Mouse (Mus musculus): ENCODE measurements around the gene Abca7. TPM values are rescaled to one million over a fixed set of nuclear protein-coding genes. Genes with fewer than 3 reads are reported as not detected.

Gene Abca7
- total RNA-seq, 2 experiments from 2014 or later: 7.2 to 8.1 TPM

DNA sequence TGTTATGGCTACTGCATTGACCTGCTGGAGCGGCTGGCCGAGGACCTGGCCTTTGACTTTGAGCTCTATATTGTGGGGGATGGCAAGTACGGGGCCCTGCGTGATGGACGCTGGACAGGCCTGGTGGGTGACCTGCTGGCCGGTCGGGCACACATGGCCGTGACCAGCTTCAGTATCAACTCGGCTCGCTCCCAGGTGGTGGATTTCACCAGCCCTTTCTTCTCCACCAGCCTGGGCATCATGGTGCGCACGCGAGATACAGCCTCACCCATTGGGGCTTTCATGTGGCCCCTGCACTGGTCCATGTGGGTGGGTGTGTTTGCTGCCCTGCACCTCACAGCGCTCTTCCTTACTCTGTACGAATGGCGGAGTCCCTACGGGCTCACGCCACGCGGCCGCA is 22.2 kb upstream of the Abca7 start:
- intact Hi-C loops (cut with DNase I): no loop called here
- DNase-seq: no peak

DNA sequence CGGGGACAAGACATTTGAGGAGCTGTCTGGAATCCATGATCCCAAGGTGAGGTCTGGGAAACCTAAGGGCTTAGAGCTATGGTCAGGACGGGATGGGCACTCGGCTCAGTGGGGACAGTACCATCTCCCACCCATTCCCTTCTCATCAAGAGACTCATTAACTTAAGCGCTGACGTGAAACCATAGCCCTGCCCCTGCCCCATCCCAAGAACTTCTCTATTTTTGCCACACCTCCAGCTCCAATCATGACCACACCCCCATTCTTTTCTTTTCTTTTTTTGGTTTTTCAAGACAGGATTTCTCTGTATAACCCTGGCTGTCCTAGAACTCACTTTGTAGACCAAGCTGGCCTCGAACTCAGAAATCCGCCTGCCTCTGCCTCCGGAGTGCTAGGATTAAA is 21.6 kb upstream of the Abca7 start:
- no peak for DNase-seq
- intact Hi-C loops (cut with DNase I): no loop called here

DNA sequence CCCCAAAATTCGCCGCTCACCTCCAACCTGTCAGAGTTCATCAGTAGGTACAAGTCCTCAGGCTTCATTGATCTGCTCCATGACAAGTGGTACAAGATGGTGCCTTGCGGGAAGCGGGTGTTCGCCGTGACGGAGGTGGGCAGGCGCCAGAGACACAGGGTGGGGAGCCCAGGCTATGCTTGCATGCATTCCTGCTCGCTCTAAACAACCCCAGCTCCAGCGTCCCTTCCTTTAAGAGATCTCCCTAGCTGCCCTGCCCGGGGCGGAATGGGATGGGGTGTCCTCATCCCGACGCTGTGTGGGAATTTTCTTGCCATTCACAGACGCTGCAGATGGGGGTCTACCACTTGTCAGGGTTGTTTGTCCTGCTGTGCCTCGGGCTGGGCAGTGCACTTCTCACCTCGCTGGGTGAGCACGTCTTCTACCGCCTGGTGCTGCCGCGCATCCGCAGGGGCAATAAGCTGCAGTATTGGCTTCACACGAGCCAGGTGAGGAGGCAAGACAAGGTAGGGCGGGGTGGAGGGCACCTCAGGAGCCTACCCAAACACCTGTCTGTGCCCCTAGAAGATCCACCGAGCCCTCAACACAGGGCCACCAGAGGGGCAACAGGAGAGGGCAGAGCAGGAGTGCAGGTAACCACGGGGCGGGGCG is 20.1 kb upstream of the Abca7 start:
- intact Hi-C loops (cut with DNase I): no loop called here
- no peak for DNase-seq

DNA sequence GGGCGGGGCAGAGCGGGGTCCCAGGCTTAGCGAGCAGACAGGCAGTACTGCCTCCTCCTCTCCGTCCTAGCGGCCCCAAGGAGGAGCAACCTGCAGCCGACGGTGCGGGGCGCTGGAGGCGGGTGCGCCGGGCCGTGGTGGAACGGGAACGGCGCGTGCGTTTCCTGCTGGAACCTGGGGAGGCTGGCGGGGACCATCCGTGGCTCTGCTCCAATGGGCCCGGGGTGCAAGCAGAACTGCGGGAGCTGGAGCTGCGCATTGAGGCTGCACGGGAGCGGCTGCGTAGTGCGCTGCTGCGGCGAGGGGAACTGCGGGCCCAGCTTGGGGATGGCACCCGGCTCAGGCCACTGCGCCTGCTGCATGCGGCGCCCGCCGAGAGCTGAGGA is 19.6 kb upstream of the Abca7 start:
- intact Hi-C loops (cut with DNase I): no loop called here
- no peak for DNase-seq

DNA sequence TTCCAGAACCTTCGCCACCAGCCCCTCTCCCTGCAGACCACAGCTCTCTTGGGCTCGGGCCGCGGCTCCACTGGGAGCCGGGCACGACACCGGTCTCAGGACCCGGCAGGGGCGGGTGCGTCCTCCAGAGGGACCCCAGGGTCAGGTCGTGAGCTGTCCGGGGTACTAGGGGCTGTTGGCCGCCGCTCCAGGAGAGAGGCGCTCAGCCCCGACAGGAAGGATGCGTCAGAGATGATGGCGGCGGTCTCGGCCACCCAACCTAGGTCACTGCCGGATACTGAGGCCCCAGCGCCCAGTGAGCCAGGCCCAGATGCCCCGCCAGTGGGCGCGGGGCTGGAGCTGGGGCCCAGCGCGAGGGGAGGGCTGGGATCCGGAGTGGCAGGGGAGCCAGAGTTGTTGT is 19.0 kb upstream of the Abca7 start:
- DNase-seq: no peak
- intact Hi-C loops (cut with DNase I): no loop called here

DNA sequence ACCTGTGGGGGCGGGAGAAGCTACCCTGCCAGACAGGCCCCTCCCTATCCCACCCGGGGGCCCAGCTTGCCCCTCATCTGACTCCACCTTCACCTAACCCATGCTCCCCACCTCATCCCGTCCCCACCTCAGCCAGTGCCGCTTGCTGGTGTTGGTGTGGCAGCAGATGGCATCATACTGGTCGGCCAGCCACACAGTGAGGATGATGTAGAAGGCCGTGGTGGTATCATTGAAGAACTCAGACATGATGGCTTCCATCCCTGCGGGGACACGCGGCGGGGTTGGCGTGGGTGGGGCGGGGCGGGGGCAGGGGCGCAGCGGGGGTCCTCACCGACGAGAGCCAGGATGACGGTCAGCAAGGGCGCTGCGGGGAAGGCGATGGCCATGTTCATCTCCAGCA is 18.2 kb upstream of the Abca7 start:
- DNase-seq: no peak
- intact Hi-C loops (cut with DNase I): no loop called here

DNA sequence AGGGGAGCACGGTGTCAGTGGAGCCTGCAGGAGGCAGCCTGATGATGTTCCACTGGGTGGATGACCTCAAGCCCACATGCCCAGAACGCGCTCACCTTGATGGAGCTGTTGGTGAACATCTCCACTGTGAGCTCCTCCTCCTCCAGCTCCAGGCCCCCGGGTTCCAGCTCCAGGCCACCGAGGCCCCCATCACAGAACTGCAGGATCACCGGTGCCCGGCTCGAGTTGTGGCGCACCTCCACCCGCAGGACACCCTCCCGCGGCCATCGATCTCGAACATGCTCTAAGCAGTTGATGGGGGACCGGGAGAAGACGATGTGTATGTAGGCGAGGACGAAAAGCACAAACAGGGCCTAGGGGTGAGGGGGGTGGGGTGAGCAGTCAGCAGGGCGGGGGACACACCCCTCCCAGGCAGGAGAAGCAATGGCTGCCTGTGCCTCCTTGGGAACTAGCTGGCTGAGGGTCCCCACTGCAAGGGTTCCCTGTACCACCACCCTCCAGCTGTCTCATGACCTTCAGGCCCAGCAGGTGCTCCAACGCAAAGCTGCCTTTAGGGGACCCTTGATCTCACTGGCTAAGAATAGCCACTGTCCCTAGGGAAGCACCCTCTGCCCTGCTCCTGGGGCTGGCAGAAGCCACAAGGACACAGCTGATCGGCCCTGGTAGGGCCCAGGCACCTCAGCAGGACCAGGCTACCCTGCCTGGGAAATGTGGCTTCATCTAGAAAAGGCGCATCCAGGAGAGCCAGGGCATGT is 16.7 kb upstream of the Abca7 start:
- DNase-seq: no peak
- intact Hi-C loops (cut with DNase I): loop anchor here (10.0 kb wide), 1 partner anchor 135 kb away; the partner anchor contains the start of gene Stk11

DNA sequence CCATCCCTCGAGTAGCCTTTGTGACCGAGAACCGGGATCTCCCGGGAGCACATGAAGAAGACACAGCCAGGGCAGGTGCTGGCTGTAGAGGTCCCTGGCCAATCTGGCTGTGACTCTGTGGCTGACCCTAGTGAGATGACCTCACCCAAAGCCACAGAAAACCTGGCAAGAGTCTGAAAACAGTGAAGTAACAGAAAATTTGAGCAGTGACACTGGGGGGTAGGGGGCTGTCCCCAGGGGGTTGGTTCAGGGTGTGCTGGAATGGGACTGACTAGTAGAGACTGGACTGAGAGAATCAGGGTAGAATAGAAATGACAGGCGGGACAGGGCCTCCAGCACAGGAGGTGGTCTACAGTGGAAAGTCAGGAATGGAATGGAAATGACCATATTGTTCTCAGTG is 13.1 kb upstream of the Abca7 start:
- intact Hi-C loops (cut with DNase I): loop anchor here (10.0 kb wide), 1 partner anchor 132 kb away; the partner anchor contains the start of gene Stk11
- DNase-seq: no peak

DNA sequence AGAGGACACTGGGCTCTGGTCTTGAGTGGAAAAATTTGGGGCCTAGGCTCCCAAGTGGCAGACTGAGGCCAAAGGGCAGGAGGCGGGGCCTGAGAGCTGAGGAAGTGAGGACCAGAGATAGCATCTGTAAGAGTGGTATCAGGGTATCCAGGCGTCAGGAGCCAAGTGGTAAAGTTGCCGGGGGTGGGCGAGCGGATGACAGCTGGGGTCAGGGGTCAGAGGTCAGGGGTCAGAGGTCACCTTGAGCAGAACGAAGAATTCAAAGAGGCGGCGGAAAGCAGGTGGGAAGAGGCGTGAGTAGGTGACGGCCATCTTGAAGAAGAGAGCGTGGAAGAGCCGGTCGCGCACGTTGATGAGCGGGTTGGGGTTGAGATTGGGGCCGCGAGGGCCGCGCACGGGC is 12.6 kb upstream of the Abca7 start:
- peak; percentile 59 for DNase-seq
- intact Hi-C loops (cut with DNase I): loop anchor here (10.0 kb wide), 1 partner anchor 131 kb away; the partner anchor contains the start of gene Stk11

DNA sequence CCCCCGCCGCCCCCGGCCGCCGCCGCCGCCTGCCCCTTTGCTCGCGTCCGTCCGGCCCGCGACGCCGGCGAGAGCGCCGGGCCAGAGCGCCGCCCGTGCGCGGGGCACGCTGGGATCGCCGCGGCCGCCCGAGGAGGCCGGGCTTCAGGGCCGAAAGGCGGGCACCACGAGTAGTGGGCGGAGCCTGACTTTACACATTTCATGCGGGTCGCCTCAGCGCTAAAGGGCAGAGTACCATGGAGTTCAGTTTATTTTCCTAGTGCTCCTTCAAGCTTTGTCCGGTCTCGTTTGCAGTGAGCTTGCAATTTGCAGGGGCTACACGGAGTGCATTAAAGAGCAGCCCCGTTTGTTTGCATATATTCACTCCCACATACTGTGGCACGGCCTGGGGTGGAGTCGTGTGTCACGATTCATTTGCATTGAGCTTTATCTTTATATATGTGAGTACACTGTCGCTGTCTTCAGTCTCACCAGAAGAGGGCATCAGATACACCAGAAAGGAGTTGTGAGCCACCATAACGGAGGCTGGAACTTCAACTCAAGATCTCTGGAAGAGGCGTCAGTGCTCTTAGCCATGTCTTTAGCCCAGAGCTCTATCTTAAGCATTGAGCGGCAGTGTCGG is 12.0 kb upstream of the Abca7 start, which contains the start of gene Tmem259:
Tmem259 (minus strand) TSS at position 136 of the 622 bp plus-strand sequence.
- intact Hi-C loops (cut with DNase I): loop anchor here (10.0 kb wide), 1 partner anchor 130 kb away; the partner anchor contains the start of gene Stk11
- DNase-seq: peak; percentile 87

DNA sequence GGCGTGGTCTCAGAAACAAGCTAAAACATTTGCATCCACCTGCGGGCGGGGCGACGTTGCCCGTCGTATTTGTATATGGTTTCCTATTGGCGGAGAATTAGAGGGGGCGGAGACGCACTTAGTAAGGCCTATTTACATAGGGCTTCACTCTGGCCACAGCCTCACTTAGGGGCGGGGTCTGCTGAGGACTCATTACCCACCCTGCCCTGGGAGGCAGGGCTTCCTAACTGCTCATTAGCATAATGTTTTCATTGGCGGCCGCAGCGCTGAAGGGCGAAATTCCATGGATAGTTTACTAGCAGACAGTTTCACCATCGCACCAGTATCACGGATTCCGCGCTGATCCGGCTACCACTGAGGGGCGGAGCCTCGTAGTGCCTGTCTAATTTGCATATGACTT is 11.4 kb upstream of the Abca7 start:
- DNase-seq: peak; percentile 97
- intact Hi-C loops (cut with DNase I): loop anchor here (10.0 kb wide), 1 partner anchor 130 kb away; the partner anchor contains the start of gene Stk11

DNA sequence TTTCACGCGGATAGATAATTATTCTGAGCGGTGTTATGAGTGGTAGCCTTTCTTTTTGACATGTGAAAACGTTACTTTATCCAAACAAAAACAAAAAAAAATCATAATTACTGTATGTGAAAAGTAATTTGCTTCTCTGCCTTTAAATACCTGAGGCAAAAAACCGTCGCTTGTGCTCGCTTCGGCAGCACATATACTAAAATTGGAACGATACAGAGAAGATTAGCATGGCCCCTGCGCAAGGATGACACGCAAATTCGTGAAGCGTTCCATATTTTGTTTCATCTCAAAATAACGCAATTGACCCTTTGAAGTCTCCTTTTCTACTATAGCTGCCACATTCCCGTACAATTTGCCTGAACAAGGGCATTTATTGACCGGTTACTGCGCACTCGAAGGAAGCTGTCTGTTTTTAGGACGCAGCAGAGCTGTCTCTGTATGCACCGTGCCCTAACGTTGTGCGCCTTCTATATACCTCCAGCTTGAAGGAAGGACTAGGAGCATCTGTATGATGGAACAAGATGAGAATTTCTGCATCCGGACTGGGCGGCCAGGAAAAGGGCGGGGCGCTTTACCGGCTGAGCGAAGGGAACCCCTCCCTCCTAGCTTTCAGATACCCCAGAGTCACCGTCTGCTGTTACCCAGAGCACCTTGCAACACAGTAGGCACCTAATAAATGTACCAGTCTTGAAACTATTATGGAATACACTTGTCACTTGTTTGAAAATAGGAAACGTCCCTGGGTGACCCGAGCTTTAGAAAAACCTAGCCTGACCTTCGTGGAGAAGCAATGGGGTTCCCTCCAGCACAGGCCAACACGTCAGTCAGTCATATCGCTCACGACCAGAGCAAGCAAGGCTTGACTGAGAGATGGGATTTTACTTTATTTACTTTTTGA is 10.7 kb upstream of the Abca7 start:
- intact Hi-C loops (cut with DNase I): loop anchor here (10.0 kb wide), 1 partner anchor 129 kb away; the partner anchor contains the start of gene Stk11

DNA sequence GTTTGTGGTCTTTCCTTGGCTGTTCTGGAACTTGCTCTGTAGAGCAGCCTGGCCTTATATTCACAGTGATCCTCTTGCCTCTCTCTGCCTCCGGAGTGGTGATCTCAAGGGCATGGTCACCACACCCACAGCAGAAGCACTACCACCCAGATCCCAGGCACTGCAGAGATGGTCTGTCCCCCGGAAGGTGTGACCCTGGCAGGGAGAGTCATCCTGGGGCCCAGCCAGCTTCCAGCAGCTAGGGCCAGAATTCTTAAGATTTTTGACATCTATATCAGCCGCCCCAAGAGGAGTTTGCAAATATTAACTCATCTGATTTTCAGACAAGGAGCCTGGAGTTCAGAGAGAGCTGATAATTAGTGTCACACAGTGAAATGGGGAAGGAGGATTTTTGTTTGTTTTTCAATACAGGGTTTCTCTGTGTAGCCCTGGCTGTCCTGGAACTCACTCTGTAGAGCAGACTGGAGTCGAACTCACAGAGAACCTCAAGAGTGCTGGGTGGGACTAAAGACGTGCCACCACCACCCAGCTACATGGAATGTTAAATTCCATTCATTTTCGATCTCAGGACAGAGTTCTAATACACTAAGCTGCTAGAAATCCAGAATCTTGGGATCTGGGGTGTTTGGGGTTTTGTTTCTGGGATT is 9.9 kb upstream of the Abca7 start:
- intact Hi-C loops (cut with DNase I): loop anchor here (10.0 kb wide), 1 partner anchor 128 kb away; the partner anchor contains the start of gene Stk11
- no peak for DNase-seq

More for the DNA sequence above, 10.7 kb upstream of the Abca7 start:
- peak; percentile 52 for DNase-seq

DNA sequence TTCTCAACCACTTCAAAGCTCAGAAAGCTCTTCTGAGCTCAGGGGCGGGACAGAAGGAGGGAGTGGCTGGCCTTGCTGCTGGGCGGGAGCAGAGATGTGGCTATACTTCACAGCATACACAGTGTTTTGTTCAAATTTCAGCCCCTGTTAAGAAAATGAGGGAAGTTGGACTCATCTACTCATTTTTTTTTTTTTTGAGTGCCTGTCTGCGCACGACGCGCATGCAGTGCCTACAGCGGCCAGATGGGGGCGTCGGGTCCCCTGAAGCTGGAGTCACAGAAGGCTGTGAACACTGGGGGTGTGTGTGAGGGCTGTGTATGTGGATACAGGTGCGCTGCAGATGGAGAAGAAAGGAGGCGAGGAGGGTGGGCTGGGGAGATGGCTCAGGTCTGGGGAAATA is 9.3 kb upstream of the Abca7 start:
- DNase-seq: peak; percentile 91
- intact Hi-C loops (cut with DNase I): loop anchor here (10.0 kb wide), 1 partner anchor 128 kb away; the partner anchor contains the start of gene Stk11

DNA sequence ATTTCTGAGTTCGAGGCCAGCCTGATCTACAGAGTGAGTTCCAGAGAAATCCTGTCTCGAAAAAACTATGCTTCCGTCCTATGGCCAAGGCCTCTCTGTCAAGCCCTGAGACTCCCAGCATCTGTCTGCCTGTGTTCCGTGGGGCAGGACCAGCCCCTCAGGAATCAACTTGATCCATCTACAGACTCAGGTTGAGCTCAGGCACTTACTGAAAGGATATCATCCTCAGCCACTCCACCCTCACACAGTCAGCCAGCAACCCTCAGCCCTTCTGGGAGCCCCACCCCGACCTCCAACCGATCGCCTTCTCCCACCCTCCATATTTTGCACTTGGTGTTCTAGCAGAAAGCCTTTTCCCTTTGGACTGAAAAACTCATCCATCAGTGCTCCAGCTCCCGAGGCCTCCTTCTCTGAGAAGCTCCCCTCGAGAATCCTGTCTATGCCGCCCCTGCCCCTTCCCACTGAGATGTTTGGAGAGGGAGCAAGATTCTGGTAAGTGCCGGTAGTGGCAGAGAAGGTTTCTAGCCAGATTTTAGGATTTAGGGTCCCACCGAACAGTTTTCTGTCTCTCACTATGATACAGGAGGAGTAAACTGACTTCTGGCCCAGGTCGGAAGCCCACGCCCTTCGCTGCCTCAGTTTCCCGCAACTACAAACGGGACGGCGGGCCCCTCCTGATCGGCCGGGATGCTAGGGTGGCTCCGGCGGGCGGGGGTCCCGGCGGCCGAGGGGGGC is 8.4 kb upstream of the Abca7 start:
- no peak for DNase-seq
- intact Hi-C loops (cut with DNase I): loop anchor here (10.0 kb wide), 1 partner anchor 127 kb away; the partner anchor contains the start of gene Stk11

DNA sequence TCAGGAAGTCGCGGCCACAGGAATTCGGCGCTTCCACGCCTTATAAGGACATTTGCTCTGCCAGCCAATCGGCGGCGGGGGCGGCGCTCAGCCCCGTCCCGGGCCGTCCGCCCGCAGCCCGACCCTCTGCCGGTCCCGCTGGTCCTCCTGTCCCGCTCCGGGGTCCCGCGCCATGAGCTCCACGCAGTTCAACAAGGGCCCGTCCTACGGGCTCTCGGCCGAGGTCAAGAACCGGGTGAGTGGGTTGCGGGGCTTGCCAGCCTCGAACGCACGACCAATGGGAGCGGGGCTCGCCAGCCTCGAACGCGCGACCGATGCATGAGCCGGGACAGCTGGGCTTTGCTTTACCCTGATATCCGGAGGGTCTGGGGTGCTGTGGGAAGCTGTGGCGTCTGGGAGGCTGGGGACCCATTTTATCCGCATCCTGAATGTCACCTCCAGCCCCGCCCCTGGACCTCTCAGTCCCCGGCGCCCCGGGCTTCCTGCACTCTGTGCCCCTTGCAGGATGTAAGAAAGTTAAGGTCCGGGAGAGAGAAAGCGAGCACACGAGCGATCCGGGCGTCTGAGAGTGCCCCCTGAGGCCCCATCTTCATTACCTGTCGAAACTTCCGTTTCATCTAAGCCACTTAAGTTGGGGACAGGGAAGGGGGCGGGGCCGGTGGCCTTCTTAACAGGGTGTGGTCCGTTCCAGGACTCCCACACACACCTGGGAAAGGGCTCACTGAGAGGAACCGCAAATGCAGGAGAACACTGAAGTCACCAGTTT is 7.6 kb upstream of the Abca7 start, which contains the start of gene Cnn2:
Cnn2 (plus strand) TSS at position 79 of the 766 bp plus-strand sequence.
- no peak for DNase-seq
- intact Hi-C loops (cut with DNase I): loop anchor here (10.0 kb wide), 1 partner anchor 126 kb away; the partner anchor contains the start of gene Stk11

DNA sequence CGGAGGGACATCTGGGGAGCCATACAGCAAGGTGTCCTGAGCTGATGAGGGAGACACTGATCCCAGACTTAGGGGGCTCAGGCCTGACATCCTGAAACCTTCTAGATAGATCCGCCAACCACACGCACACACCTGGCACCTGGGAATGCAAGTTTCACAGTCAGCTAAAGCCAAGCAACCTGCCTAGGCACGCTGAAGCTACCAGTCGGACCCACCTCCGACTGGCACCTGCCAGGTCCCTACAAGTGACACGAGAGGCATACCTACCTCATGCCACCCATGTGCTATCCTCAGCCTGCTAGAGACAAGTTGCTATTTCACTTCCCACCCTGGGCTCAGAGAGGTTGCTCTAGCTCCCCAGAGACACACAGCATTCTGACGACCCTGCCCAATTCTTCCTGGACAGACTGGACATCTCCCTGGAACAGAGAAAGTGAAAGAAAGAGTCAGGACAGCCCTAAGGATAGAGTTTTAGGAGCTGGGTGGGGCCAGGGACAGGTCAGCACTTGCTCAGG is 7.0 kb upstream of the Abca7 start:
- no peak for DNase-seq
- intact Hi-C loops (cut with DNase I): loop anchor here (10.0 kb wide), 1 partner anchor 125 kb away; the partner anchor contains the start of gene Stk11

DNA sequence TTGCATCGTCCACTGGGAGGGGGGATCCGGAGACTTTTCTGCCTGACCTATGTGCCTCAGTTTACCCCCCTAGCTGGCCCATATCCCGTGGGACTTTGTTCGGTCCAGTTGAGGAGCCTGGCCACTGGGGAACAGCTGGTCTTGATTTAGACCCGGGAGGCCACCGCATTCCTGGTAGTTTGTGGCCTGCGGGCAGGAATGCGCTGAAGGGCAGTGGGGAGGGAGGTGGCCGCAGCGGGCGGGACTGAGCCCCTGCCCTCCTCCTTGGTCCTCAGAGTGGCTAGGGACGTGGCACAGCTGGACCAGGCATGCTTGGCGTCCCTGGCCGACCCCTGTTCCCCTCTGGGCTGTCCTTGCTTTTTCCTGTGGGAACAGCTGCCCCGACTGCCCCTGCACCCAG is 6.4 kb upstream of the Abca7 start:
- intact Hi-C loops (cut with DNase I): loop anchor here (5.0 to 10.0 kb wide), 2 partner anchors 47 to 125 kb away; partner anchors contain the start of genes Polr2e and Stk11
- no peak for DNase-seq

All from left cerebral cortex, postnatal 4 days (tissue).